Mouse (Mus musculus): ENCODE data around the gene Vmn1r220. TPM values are rescaled to one million over a fixed set of nuclear protein-coding genes. Genes with fewer than 3 reads are reported as not detected.

Gene Vmn1r220
- not detected in 2 replicates for polyA plus RNA-seq (2015; fragmentation: Nextera tagmentation; extraction: Ambion mirVana)

GRCm38 (mm10) chr13:23187875-23188274, at the start of gene Vmn1r220:
TSS of gene Vmn1r220 (minus strand) at chr13:23187975.

GRCm38 (mm10) chr13:23235847-23236246, 48.1 kb upstream of the Vmn1r220 start, which contains the start of gene Vmn1r222:
TSS of gene Vmn1r222 (minus strand) at chr13:23235947.

GRCm38 (mm10) chr13:23213827-23214226, 26.1 kb upstream of the Vmn1r220 start, which contains the start of gene Vmn1r221:
TSS of gene Vmn1r221 (plus strand) at chr13:23214127.

GRCm38 (mm10) chr13:23159012-23159411, 28.8 kb downstream of the Vmn1r220 start, which contains the start of gene Vmn1r219:
TSS of gene Vmn1r219 (plus strand) at chr13:23159312.

GRCm38 (mm10) chr13:23133099-23133498, 54.7 kb downstream of the Vmn1r220 start, which contains the start of gene Vmn1r218:
TSS of gene Vmn1r218 (plus strand) at chr13:23133155.

Other genes with a start within 250 kb of the Vmn1r220 start
- gene Vmn1r213, start 180.3 kb downstream of the Vmn1r220 start, polyA plus RNA-seq (2015; fragmentation: Nextera tagmentation; extraction: Ambion mirVana), result not detected in 2 replicates
- not detected in 2 replicates for gene Vmn1r214, start 157.6 kb downstream of the Vmn1r220 start, polyA plus RNA-seq (2015; fragmentation: Nextera tagmentation; extraction: Ambion mirVana)
- not detected in 2 replicates for gene Vmn1r215, start 120.0 kb downstream of the Vmn1r220 start, polyA plus RNA-seq (2015; fragmentation: Nextera tagmentation; extraction: Ambion mirVana)
- not detected in 2 replicates for gene Vmn1r217, start 69.7 kb downstream of the Vmn1r220 start, polyA plus RNA-seq (2015; fragmentation: Nextera tagmentation; extraction: Ambion mirVana)
- gene Vmn1r218, start 54.8 kb downstream of the Vmn1r220 start, polyA plus RNA-seq (2015; fragmentation: Nextera tagmentation; extraction: Ambion mirVana), result not detected in 2 replicates
- not detected in 2 replicates for gene Vmn1r219, start 28.7 kb downstream of the Vmn1r220 start, polyA plus RNA-seq (2015; fragmentation: Nextera tagmentation; extraction: Ambion mirVana)
- gene Vmn1r221, start 26.2 kb upstream of the Vmn1r220 start, polyA plus RNA-seq (2015; fragmentation: Nextera tagmentation; extraction: Ambion mirVana), result not detected in 2 replicates
- gene Vmn1r222, start 48.0 kb upstream of the Vmn1r220 start, polyA plus RNA-seq (2015; fragmentation: Nextera tagmentation; extraction: Ambion mirVana), result not detected in 2 replicates
- not detected in 2 replicates for gene Vmn1r223, start 59.2 kb upstream of the Vmn1r220 start, polyA plus RNA-seq (2015; fragmentation: Nextera tagmentation; extraction: Ambion mirVana)
- gene Zfp322a, start 181.2 kb upstream of the Vmn1r220 start, polyA plus RNA-seq (2015; fragmentation: Nextera tagmentation; extraction: Ambion mirVana), result 21.0 and 26.2 TPM in 2 replicates
- gene Abt1, start 235.9 kb upstream of the Vmn1r220 start, polyA plus RNA-seq (2015; fragmentation: Nextera tagmentation; extraction: Ambion mirVana), result 7.9 and 11.4 TPM in 2 replicates